Mouse (Mus musculus) myocyte (in vitro differentiated cells): ENCODE measurements around the gene Cpsf4l.

Experiments used
- CEBPB ChIP-seq: IDR thresholded peaks from 2 replicates; pipeline ENCODE4 v1.6.1; 2011; ENCODE audit warnings: mild to moderate bottlenecking, moderate library complexity; ENCODE audit not compliant: poor library complexity, insufficient read depth, severe bottlenecking
- MAX ChIP-seq: IDR thresholded peaks from one replicate; pipeline ENCODE4 v1.6.1; 2011; ENCODE audit warnings: low read depth, mild to moderate bottlenecking, control low read depth
- MYOG ChIP-seq, 3 experiments: IDR thresholded peaks; one replicate each; pipeline ENCODE4 v1.6.1; 2011; ENCODE audit warnings: control low read depth in 2 of 3, low read depth in 2 of 3, mild to moderate bottlenecking in 2 of 3; ENCODE audit not compliant: insufficient read length in 2 of 3, control insufficient read depth in 1 of 3, insufficient read depth in 1 of 3
- POLR2A ChIP-seq: IDR thresholded peaks from one replicate; pipeline ENCODE4 v1.6.1; 2011; ENCODE audit warnings: low read depth, mild to moderate bottlenecking, control low read depth, moderate library complexity; ENCODE audit not compliant: insufficient read length
- POLR2AphosphoS2 ChIP-seq: IDR thresholded peaks from one replicate; pipeline ENCODE4 v1.6.1; 2011; ENCODE audit warnings: low read depth, control low read depth; ENCODE audit not compliant: insufficient read length
- SRF ChIP-seq: IDR thresholded peaks from one replicate; pipeline ENCODE4 v1.6.1; 2011; ENCODE audit warnings: low read depth; ENCODE audit not compliant: control insufficient read depth, insufficient read length
- TCF12 ChIP-seq: IDR thresholded peaks from one replicate; pipeline ENCODE4 v1.6.1; 2011; ENCODE audit warnings: mild to moderate bottlenecking, control low read depth; ENCODE audit not compliant: poor library complexity, insufficient read depth, severe bottlenecking
- USF1 ChIP-seq: IDR thresholded peaks from one replicate; pipeline ENCODE4 v1.6.1; 2011; ENCODE audit warnings: low read depth, mild to moderate bottlenecking, control low read depth, moderate library complexity

- no peak for TF ChIP-seq MYOG (IDR thresholded peaks at IDR 0.05; ENCODE audit: control insufficient read depth in 1 of 3, insufficient read depth in 1 of 3, insufficient read length in 2 of 3, low read depth in 2 of 3)
- no peak for TF ChIP-seq SRF
- no peak for TF ChIP-seq POLR2A
- no peak for TF ChIP-seq TCF12
- no peak for TF ChIP-seq POLR2AphosphoS2
- TF ChIP-seq MAX: no peak
- TF ChIP-seq CEBPB: no peak
- TF ChIP-seq USF1: no peak
Observed at GRCm38 (mm10) chr11:113749749-113750351, 40.0 kb upstream of the Cpsf4l start.
